Mouse (Mus musculus) forebrain, embryonic 13.5 days (tissue): ENCODE results near the gene Taar6. TPM values are rescaled to one million over a fixed set of nuclear protein-coding genes. Genes with fewer than 3 reads are reported as not detected.

Experiments used
- ATAC-seq: fragments of 200-750 bp; cut with Nextera tagmentation; 2 replicates; pipeline ENCODE4 v1.8.0; 2017
- H3K27ac ChIP-seq: fragments of 300-500 bp; sonication (generic); 2 replicates; pipeline ENCODE4 v1.5.1; 2015; ENCODE audit warnings: inconsistent platforms, mild to moderate bottlenecking, moderate library complexity
- H3K27me3 ChIP-seq: fragments of 300-500 bp; sonication (generic); 2 replicates; pipeline ENCODE4 v1.6.1; 2015; ENCODE audit warnings: mild to moderate bottlenecking, inconsistent platforms
- H3K36me3 ChIP-seq: fragments of 300-500 bp; sonication (generic); 2 replicates; pipeline ENCODE4 v1.6.1; 2015; ENCODE audit warnings: mild to moderate bottlenecking, inconsistent platforms; ENCODE audit not compliant: poor library complexity, severe bottlenecking
- H3K4me1 ChIP-seq: fragments of 300-500 bp; sonication (generic); 2 replicates; pipeline ENCODE4 v1.6.1; 2015; ENCODE audit warnings: inconsistent platforms
- H3K4me2 ChIP-seq: fragments of 300-500 bp; sonication (generic); 2 replicates; pipeline ENCODE4 v1.6.1; 2015; ENCODE audit warnings: inconsistent platforms, mild to moderate bottlenecking, moderate library complexity
- H3K4me3 ChIP-seq: fragments of 300-500 bp; sonication (generic); 2 replicates; pipeline ENCODE4 v1.5.1; 2015; ENCODE audit warnings: mild to moderate bottlenecking, inconsistent platforms
- H3K9ac ChIP-seq: fragments of 300-500 bp; sonication (generic); 2 replicates; pipeline ENCODE4 v1.6.1; 2015; ENCODE audit warnings: mild to moderate bottlenecking, inconsistent platforms
- H3K9me3 ChIP-seq: fragments of 300-500 bp; sonication (generic); replicated peaks from 2 replicates; pipeline ENCODE4 v1.6.1; 2016; ENCODE audit warnings: inconsistent platforms
- WGBS: fragments of 180-500 bp; shearing (Covaris S2); methylation state at CpG from one replicate; pipeline ENCODE4 v1.1.7; 2015; 5-methylcytosine and 5-hydroxymethylcytosine counted together
- polyA plus RNA-seq: library from polyadenylated mRNA; unstranded; fragments of >200 nt; fragmentation: Nextera tagmentation; extraction: Ambion mirVana; gene quantifications from 2 replicates; pipeline ENCODE4 v1.2.1, GENCODE M21; 2015

The Taar6 gene
- polyA plus RNA-seq, 1 experiment from 2014 or later, result not detected

GRCm38 (mm10) chr10:23970656-23971165 lies 14.7 kb downstream of the Taar6 start, which contains the start of gene Taar5:
Gene Taar5 (plus strand): TSS chr10:23970706.
- Histone ChIP-seq H3K27me3 (no peaks in the 10 kb centered on the region), H3K4me1 (no peaks in the 10 kb centered on the region), H3K27ac (no peak within 1 kb of the TSS), H3K36me3 (no peaks in the 10 kb centered on the region), H3K9ac (no peak within 1 kb of the TSS), H3K4me3 (no peak within 1 kb of the TSS), H3K9me3 (no peaks in the 10 kb centered on the region), H3K4me2 (no peak within 1 kb of the TSS)
- 90% methylated on average over 11 of the region's 11 CpGs for WGBS
- ATAC-seq, result no peak

GRCm38 (mm10) chr10:23964921-23965610 lies 20.4 kb downstream of the Taar6 start:
- H3K36me3 ChIP-seq, result no peaks in the 10 kb centered on the region
- no peak for ATAC-seq
- H3K4me1 ChIP-seq, result peaks cover 6% of the 10 kb centered on the region; the same call in 1 of the 2 replicates
- no peak overlapping the region for H3K4me3 ChIP-seq
- no peaks in the 10 kb centered on the region for H3K9me3 ChIP-seq
- H3K27me3 ChIP-seq, result no peaks in the 10 kb centered on the region
- H3K9ac ChIP-seq, result no peak overlapping the region
- 94% methylated on average over 6 of the region's 6 CpGs for WGBS
- no peak overlapping the region for H3K27ac ChIP-seq
- H3K4me2 ChIP-seq, result no peak overlapping the region

GRCm38 (mm10) chr10:23963444-23963843 lies 22.0 kb downstream of the Taar6 start:
- ATAC-seq, result peak; percentile 50; the same call in 1 of the 2 replicates
- Histone ChIP-seq H3K4me1 (peaks cover 6% of the 10 kb centered on the region; the same call in 1 of the 2 replicates), H3K9ac (no peak overlapping the region), H3K4me2 (no peak overlapping the region), H3K36me3 (no peaks in the 10 kb centered on the region), H3K27ac (no peak overlapping the region), H3K27me3 (no peaks in the 10 kb centered on the region), H3K9me3 (no peaks in the 10 kb centered on the region), H3K4me3 (no peak overlapping the region)
- WGBS, result 53% methylated on average over 3 of the region's 3 CpGs

GRCm38 (mm10) chr10:23960444-23960915 lies 25.0 kb downstream of the Taar6 start, which contains the start of gene Taar4:
Gene Taar4 (plus strand): TSS chr10:23960494.
- Histone ChIP-seq H3K27ac (no peak within 1 kb of the TSS), H3K4me3 (no peak within 1 kb of the TSS), H3K4me1 (peaks cover 6% of the 10 kb centered on the region; the same call in 1 of the 2 replicates), H3K9me3 (no peaks in the 10 kb centered on the region), H3K36me3 (no peaks in the 10 kb centered on the region), H3K9ac (no peak within 1 kb of the TSS), H3K4me2 (no peak within 1 kb of the TSS), H3K27me3 (no peaks in the 10 kb centered on the region)
- 93% methylated on average over 13 of the region's 13 CpGs for WGBS
- no peak for ATAC-seq

GRCm38 (mm10) chr10:23959071-23959470 lies 26.4 kb downstream of the Taar6 start:
- Histone ChIP-seq H3K4me2 (no peak overlapping the region), H3K27ac (no peak overlapping the region), H3K9ac (no peak overlapping the region), H3K27me3 (no peaks in the 10 kb centered on the region), H3K36me3 (no peaks in the 10 kb centered on the region), H3K9me3 (no peaks in the 10 kb centered on the region), H3K4me1 (peaks cover 9% of the 10 kb centered on the region; the same call in 1 of the 2 replicates), H3K4me3 (no peak overlapping the region)
- no peak for ATAC-seq
- 62% methylated on average over 3 of the region's 3 CpGs for WGBS

- Histone ChIP-seq H3K4me1 (peaks cover 7% of the 10 kb centered on the region; the same call in 1 of the 2 replicates), H3K4me2 (no peak overlapping the region), H3K27me3 (no peaks in the 10 kb centered on the region), H3K36me3 (no peaks in the 10 kb centered on the region), H3K27ac (no peak overlapping the region), H3K9ac (no peak overlapping the region), H3K9me3 (no peaks in the 10 kb centered on the region), H3K4me3 (no peak overlapping the region)
- ATAC-seq, result no peak
- 82% methylated on average over 6 of the region's 6 CpGs for WGBS
Measured at GRCm38 (mm10) chr10:23951714-23952113, 33.7 kb downstream of the Taar6 start.

- WGBS, result 92% methylated on average over 16 of the region's 16 CpGs
- peaks cover 7% of the 10 kb centered on the region; the same call in 1 of the 2 replicates for H3K4me1 ChIP-seq
- H3K4me3 ChIP-seq, result no peak within 1 kb of the TSS
- H3K9ac ChIP-seq, result no peak within 1 kb of the TSS
- H3K4me2 ChIP-seq, result no peak within 1 kb of the TSS
- H3K9me3 ChIP-seq, result no peaks in the 10 kb centered on the region
- H3K36me3 ChIP-seq, result no peaks in the 10 kb centered on the region
- no peak for ATAC-seq
- no peak within 1 kb of the TSS for H3K27ac ChIP-seq
- H3K27me3 ChIP-seq, result no peaks in the 10 kb centered on the region
Measured at GRCm38 (mm10) chr10:23949508-23950005, 35.9 kb downstream of the Taar6 start, which contains the start of gene Taar3. Gene Taar3 (plus strand): TSS chr10:23949558.

- Histone ChIP-seq H3K27ac (no peak overlapping the region), H3K4me3 (no peak overlapping the region), H3K9me3 (no peaks in the 10 kb centered on the region), H3K36me3 (no peaks in the 10 kb centered on the region), H3K27me3 (no peaks in the 10 kb centered on the region), H3K4me2 (no peak overlapping the region), H3K4me1 (0 out of 2 replicates have a peak, but pooled peaks cover 5% of the 10 kb centered on the region), H3K9ac (no peak overlapping the region)
- no peak for ATAC-seq
- WGBS, result 52% methylated on average over 7 of the region's 7 CpGs
Measured at GRCm38 (mm10) chr10:23948026-23948425, 37.4 kb downstream of the Taar6 start.

- no peak for ATAC-seq
- Histone ChIP-seq H3K27ac (no peak overlapping the region), H3K9ac (no peak overlapping the region), H3K9me3 (no peaks in the 10 kb centered on the region), H3K4me3 (no peak overlapping the region), H3K36me3 (no peaks in the 10 kb centered on the region), H3K4me2 (no peak overlapping the region), H3K27me3 (no peaks in the 10 kb centered on the region), H3K4me1 (no peaks in the 10 kb centered on the region)
- 80% methylated on average over 5 of the region's 5 CpGs for WGBS
Measured at GRCm38 (mm10) chr10:23942465-23942864, 43.0 kb downstream of the Taar6 start.

GRCm38 (mm10) chr10:23938312-23938711 lies 47.1 kb downstream of the Taar6 start, which contains the start of gene Taar2:
Gene Taar2 (plus strand): TSS chr10:23938572.
- H3K4me3 ChIP-seq, result no peak within 1 kb of the TSS
- no peaks in the 10 kb centered on the region for H3K4me1 ChIP-seq
- H3K9me3 ChIP-seq, result no peaks in the 10 kb centered on the region
- H3K9ac ChIP-seq, result no peak within 1 kb of the TSS
- H3K4me2 ChIP-seq, result no peak within 1 kb of the TSS
- WGBS, result 50% methylated on average over 6 of the region's 6 CpGs
- no peak for ATAC-seq
- H3K36me3 ChIP-seq, result no peaks in the 10 kb centered on the region
- no peaks in the 10 kb centered on the region for H3K27me3 ChIP-seq
- H3K27ac ChIP-seq, result no peak within 1 kb of the TSS

GRCm38 (mm10) chr10:23937613-23938012 lies 47.8 kb downstream of the Taar6 start:
- 32% methylated on average over 4 of the region's 4 CpGs for WGBS
- no peak overlapping the region for H3K27ac ChIP-seq
- no peak for ATAC-seq
- H3K9ac ChIP-seq, result no peak overlapping the region
- H3K4me1 ChIP-seq, result no peaks in the 10 kb centered on the region
- no peak overlapping the region for H3K4me2 ChIP-seq
- H3K27me3 ChIP-seq, result no peaks in the 10 kb centered on the region
- H3K4me3 ChIP-seq, result no peak overlapping the region
- H3K36me3 ChIP-seq, result no peaks in the 10 kb centered on the region
- no peaks in the 10 kb centered on the region for H3K9me3 ChIP-seq
